27 mouse cellular contexts compared by ENCODE assay signal in genomic region chr6:91560186-91560585, GRCm38 (mm10). TPM values are rescaled to one million over a fixed set of nuclear protein-coding genes. Genes with fewer than 3 reads are reported as not detected.
DNase-seq lines count a peak whose midpoint lies in the region; ATAC-seq and TF ChIP-seq lines count a peak whose summit lies in the region.
"Had no signal": no experiment of that assay in that cellular context is flagged by ENCODE, and none has a peak within 500 bp of the region (broad histone marks: within the 10 kb centered on the region; RNA-seq: fewer than 3 reads in every experiment).

No protein-coding gene starts in this region.

- no peaks in the 10 kb centered on the region for H3K9me3 ChIP-seq in kidney, embryonic 14.5 days (ENCODE audit: control insufficient read depth, low read length)
- H3K9me3 ChIP-seq: embryonic facial prominence, embryonic 10.5 days; embryonic facial prominence, embryonic 13.5 days; forebrain, embryonic 12.5 days; forebrain, embryonic 15.5 days; heart, embryonic 10.5 days; hindbrain, embryonic 12.5 days; hindbrain, embryonic 15.5 days had no signal

- no peak overlapping the region for H3K4me3 ChIP-seq in kidney, adult 2 months (ENCODE audit: insufficient read depth, low read depth, low read length)
- H3K4me3 ChIP-seq in kidney, embryonic 14.5 days (ENCODE audit: low read length): no peak overlapping the region
- H3K4me3 ChIP-seq: embryonic facial prominence, embryonic 10.5 days; embryonic facial prominence, embryonic 13.5 days; erythroblast, embryonic 14.5 days; forebrain, embryonic 12.5 days; forebrain, embryonic 15.5 days; heart, adult 2 months; heart, embryonic 10.5 days; heart, embryonic 13.5 days; hindbrain, embryonic 12.5 days; hindbrain, embryonic 15.5 days had no signal

- no peak for ATAC-seq in kidney, embryonic 14.5 days (ENCODE audit: low FRiP score, low TSS enrichment)
- ATAC-seq: CD4-positive, CD25-positive, alpha-beta regulatory T cell, adult 4 months; forebrain, embryonic 15.5 days had no signal

- peak; percentile 93 for DNase-seq in kidney, adult 2 months
- peak; percentile 69 for DNase-seq in kidney, postnatal 10 days
- peak; percentile 89 to 91 for DNase-seq in kidney, postnatal 36 days
- no peak for DNase-seq in lung, postnatal 4 days
- no peak for DNase-seq in heart, postnatal 36 days
- DNase-seq: adrenal gland, adult 2 months; adrenal gland, postnatal 14 days; cerebellum, adult 11 months; cerebellum, adult 2 months; cerebellum, postnatal 10 days; cerebellum, postnatal 36 days; embryo, embryonic 11 days; gastrocnemius, postnatal 10 days; gastrocnemius, postnatal 36 days; heart, adult 2 months; heart, postnatal 14 days had no signal

- peak overlapping the region; percentile 41 for H3K27ac ChIP-seq in kidney, adult 2 months (ENCODE audit: insufficient read depth, low read depth, low read length)
- no peak overlapping the region for H3K27ac ChIP-seq in kidney, embryonic 14.5 days (ENCODE audit: low read depth, low read length)
- H3K27ac ChIP-seq: embryonic facial prominence, embryonic 10.5 days; embryonic facial prominence, embryonic 13.5 days; forebrain, embryonic 12.5 days; forebrain, embryonic 15.5 days; heart, adult 2 months; heart, embryonic 10.5 days; heart, embryonic 13.5 days; hindbrain, embryonic 12.5 days; hindbrain, embryonic 15.5 days had no signal

- H3K27me3 ChIP-seq in kidney, adult 2 months (replicated peaks; ENCODE audit: control insufficient read depth, insufficient read depth, low read length): no peaks in the 10 kb centered on the region
- no peaks in the 10 kb centered on the region for H3K27me3 ChIP-seq in kidney, embryonic 14.5 days (ENCODE audit: control insufficient read depth, insufficient read depth, low read length)
- H3K27me3 ChIP-seq: embryonic facial prominence, embryonic 13.5 days; forebrain, embryonic 12.5 days; forebrain, embryonic 15.5 days; hindbrain, embryonic 12.5 days; hindbrain, embryonic 15.5 days had no signal

- H3K4me2 ChIP-seq in kidney, embryonic 14.5 days (replicated peaks; ENCODE audit: low read depth, low read length): no peak overlapping the region
- H3K4me2 ChIP-seq: embryonic facial prominence, embryonic 13.5 days; forebrain, embryonic 12.5 days; forebrain, embryonic 15.5 days; heart, embryonic 13.5 days; hindbrain, embryonic 12.5 days; hindbrain, embryonic 15.5 days had no signal

- intact Hi-C loops in heart, postnatal 36 days (cut with DNase I): no loop called here

- WGBS in kidney, adult 2 months: 51% methylated on average over 3 of the region's 3 CpGs
- 94% methylated on average over 3 of the region's 3 CpGs for WGBS in kidney, embryonic 14.5 days

- no peak overlapping the region for H3K9ac ChIP-seq in kidney, embryonic 14.5 days (ENCODE audit: low read depth, low read length)
- H3K9ac ChIP-seq: embryonic facial prominence, embryonic 13.5 days; forebrain, embryonic 12.5 days; forebrain, embryonic 15.5 days; heart, embryonic 13.5 days; hindbrain, embryonic 12.5 days; hindbrain, embryonic 15.5 days had no signal

- no peak for TF ChIP-seq CTCF in kidney, adult 2 months (conservative IDR thresholded peaks at IDR 0.05; ENCODE audit: insufficient read depth, insufficient read length, low read depth, low read length)

- H3K36me3 ChIP-seq in kidney, adult 2 months (ENCODE audit: control insufficient read depth, insufficient read depth, low read length): no peaks in the 10 kb centered on the region
- H3K36me3 ChIP-seq in kidney, embryonic 14.5 days (ENCODE audit: control insufficient read depth, insufficient read depth, low read length): no peaks in the 10 kb centered on the region
- H3K36me3 ChIP-seq: embryonic facial prominence, embryonic 10.5 days; embryonic facial prominence, embryonic 13.5 days; forebrain, embryonic 12.5 days; forebrain, embryonic 15.5 days; heart, embryonic 10.5 days; heart, embryonic 13.5 days; hindbrain, embryonic 12.5 days; hindbrain, embryonic 15.5 days had no signal

- peaks cover 3% of the 10 kb centered on the region; the same call in 1 of the 2 replicates for H3K4me1 ChIP-seq in kidney, adult 2 months (ENCODE audit: control insufficient read depth, insufficient read depth, low read length)
- H3K4me1 ChIP-seq in kidney, embryonic 14.5 days (ENCODE audit: control insufficient read depth, insufficient read depth, low read length): no peaks in the 10 kb centered on the region
- H3K4me1 ChIP-seq: embryonic facial prominence, embryonic 10.5 days; embryonic facial prominence, embryonic 13.5 days; forebrain, embryonic 12.5 days; forebrain, embryonic 15.5 days; heart, embryonic 10.5 days; heart, embryonic 13.5 days; hindbrain, embryonic 15.5 days had no signal

- no peak for TF ChIP-seq POLR2A in kidney, adult 2 months (IDR thresholded peaks at IDR 0.05; ENCODE audit: low read depth, low read length)

RNA-seq across cellular contexts. Expression of gene Lsm3, which starts 44.5 kb away (rescaled TPM):
- polyA plus RNA-seq in kidney, adult 2 months (2012; rRNA removed): 23.8 and 25.5 TPM in 2 replicates
- 332 and 459 TPM in 2 replicates for polyA plus RNA-seq in kidney, embryonic 14.5 days (2014; fragmentation: Nextera tagmentation; extraction: Ambion mirVana)
- total RNA-seq in heart, postnatal 36 days (2021): 10 to 100 TPM; 53.8 to 55.3 TPM

RNA-seq across cellular contexts. Expression of gene Xpc, which starts 44.5 kb away (rescaled TPM):
- polyA plus RNA-seq in kidney, adult 2 months (2012; rRNA removed): 16.9 and 17.7 TPM in 2 replicates
- 15.8 and 25.4 TPM in 2 replicates for polyA plus RNA-seq in kidney, embryonic 14.5 days (2014; fragmentation: Nextera tagmentation; extraction: Ambion mirVana)
- 10 to 100 TPM; 10.8 to 12.8 TPM for total RNA-seq in heart, postnatal 36 days (2021)

Comparison
In these comparisons a context has a peak if more than half of its experiments do, and no peak if none do; other contexts are left out.
1. RNA of gene Lsm3, which starts 44.5 kb away (polyA plus RNA-seq): 332 to 459 TPM in kidney, embryonic 14.5 days; 23.8 to 25.5 TPM in kidney, adult 2 months; every median in the first group is over 10 times any median in the second.
2. DNase-seq: peak in kidney, adult 2 months (single experiment), kidney, postnatal 10 days (single experiment) and kidney, postnatal 36 days (2 of 2); none in lung, postnatal 4 days (0 of 2) and heart, postnatal 36 days (0 of 2).